Mouse (Mus musculus): Measurements from ENCODE around the gene Gstt4. TPM values are rescaled to one million over a fixed set of nuclear protein-coding genes. Genes with fewer than 3 reads are reported as not detected.

Gene Gstt4
- not detected for polyA plus RNA-seq (2017; shearing (Covaris generic))

DNA sequence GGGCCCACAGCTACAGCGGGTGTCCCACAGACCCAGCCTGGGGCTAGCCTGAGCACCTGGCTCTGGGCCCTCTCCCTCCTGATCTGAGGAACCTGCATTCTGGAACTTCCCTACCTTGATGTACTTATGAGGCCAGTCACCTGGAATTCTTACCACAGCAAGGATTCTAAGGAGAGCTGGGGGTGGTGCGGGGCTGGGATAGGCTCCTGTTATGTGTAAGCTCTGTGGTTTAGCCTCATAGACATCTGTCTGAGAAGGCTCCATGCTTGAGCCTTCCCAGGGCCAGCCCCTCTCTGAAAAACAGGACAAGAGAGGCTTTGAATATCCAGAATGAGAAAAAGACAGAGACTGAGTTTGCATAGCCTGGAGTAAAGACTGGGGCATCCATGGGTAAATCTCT is at the start of gene Gstt4:
Gstt4 (minus strand) TSS at position 101 of the 400 bp plus-strand sequence.

GRCm38 (mm10) chr10:75859786-75860470 is 37.6 kb upstream of the Gstt4 start, which contains the start of gene Mif:
Gene Mif (minus strand): TSS chr10:75860240.

GRCm38 (mm10) chr10:75837248-75837759 is 15.0 kb upstream of the Gstt4 start, which contains the start of gene Gstt2:
Gene Gstt2 (minus strand): TSS chr10:75837424.

DNA sequence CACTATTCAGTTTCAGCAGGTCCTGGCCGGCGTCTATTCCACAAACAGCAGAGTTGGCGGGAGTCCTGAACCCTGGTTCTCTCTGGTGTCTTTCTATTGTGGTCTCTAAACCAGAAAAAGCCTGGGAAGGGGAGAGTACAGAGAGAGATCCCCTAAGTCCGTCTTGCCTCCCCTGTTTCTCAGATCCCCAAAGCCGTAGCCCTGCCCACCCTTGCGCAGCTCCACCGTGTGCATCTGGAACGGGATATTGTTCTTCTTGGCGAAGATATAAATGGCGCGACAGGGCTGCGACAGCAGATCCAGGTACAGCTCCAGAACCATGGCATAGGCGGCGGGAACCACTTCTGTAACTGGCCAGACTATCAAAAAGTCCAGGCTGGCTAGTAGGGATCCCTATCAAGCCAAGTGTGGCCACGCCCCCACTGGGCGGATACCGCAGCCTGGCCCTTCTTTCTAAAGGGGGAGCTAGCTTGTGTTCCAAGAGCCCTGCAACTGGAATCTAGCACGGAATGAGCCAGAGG is 24.1 kb downstream of the Gstt4 start, which contains the start of gene Gstt1:
Gstt1 (minus strand) TSS at position 409 of the 521 bp plus-strand sequence.

DNA sequence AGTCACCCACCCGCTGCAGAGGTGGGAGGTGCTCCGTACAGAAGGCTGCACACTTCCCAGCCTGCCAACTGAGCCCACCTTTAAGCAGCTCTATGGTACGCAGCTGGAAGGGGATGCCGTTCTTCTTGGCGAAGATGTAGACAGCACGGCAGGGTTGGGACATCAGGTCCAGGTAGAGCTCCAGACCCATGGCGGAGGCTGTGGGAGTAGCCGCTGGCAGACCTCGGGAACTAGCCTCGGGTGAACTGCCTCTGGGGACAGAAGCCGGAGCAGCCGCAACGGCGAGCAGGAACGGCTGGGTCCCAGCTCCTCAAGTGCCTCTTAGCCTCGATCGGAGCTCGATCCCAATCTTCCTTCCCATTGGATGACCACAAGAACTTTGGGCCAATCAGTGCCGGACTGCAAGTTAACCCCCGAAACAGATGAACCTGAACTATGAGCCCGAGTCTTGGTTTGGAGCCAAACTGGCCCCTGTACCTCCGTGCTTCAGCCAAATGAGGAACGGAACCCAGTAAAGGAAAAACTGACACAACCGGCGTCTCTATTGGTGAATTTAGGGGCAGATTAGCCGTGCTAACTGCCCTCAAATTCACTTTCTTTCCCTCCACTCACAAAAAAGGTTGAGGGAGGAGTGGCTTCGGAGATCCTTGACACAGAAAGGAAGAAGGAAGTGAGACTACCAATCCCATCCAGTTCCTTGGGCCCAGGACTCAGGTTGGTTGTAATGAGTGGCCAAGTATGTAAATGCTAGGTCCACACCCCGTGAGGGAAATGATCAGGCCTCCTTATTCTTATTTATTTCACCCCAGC is 41.4 kb downstream of the Gstt4 start, which contains the start of the genes Gm20441 and Gstt3:
Gm20441 (minus strand) TSS at position 186 of the 810 bp plus-strand sequence.
Gstt3 (minus strand) TSS at position 646 of the 810 bp plus-strand sequence.

DNA sequence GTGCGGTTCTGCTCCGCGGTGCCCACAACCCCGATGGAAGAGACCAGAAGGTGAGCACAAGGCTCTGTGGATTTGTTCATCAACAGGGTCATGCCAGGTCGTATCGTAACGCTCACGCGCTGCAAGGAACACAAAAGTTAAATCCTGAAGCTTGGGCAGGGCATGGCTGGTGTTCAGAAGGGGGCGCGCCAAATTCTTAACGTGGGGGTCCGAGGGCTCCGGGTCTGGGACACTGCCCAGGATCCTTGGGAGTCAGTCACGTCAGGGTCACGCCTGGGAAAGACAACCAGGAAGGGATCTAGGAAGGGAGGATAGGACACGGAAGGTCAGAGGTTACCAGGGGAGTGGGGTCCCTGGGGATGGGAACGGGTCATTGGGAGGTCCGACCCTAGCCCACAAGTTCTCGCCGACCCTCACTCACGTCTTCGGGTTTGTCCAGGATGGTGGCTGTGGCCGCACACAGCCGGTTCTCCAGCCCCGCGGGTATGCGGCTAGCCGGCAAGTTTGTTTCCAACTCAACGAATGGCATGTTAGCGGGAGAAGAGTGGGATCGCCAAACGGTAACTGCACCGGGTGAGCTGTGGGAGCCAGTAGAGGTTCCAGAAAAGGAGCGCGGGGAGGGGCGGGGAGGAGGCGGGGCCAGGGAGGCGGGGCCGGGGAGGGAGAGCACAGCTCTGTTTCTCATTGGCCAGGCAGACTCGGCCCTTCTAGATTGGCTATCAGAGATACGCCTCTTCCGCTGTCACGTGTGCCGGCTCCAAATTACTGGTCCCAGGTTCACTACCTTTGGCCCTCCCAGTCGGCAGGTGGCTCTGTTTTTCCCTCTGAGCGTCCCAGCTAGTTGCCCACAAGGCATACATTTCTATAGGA is 49.3 kb downstream of the Gstt4 start, which contains the start of gene Ddt:
Ddt (minus strand) TSS at position 620 of the 870 bp plus-strand sequence.

Other genes starting within 250 kb of the Gstt4 start
- 3.8 TPM for gene Ggt5, start 233.2 kb downstream of the Gstt4 start, polyA plus RNA-seq (2017; shearing (Covaris generic))
- 6.2 TPM for gene Susd2, start 178.5 kb downstream of the Gstt4 start, polyA plus RNA-seq (2017; shearing (Covaris generic))
- 45.6 TPM for gene Cabin1, start 58.2 kb downstream of the Gstt4 start, polyA plus RNA-seq (2017; shearing (Covaris generic))
- 40.4 TPM for gene Ddt, start 49.1 kb downstream of the Gstt4 start, polyA plus RNA-seq (2017; shearing (Covaris generic))
- gene Gm20441, start 41.6 kb downstream of the Gstt4 start, polyA plus RNA-seq (2017; shearing (Covaris generic)): not detected
- gene Gstt3, start 41.1 kb downstream of the Gstt4 start, polyA plus RNA-seq (2017; shearing (Covaris generic)): 2.7 TPM
- gene Gstt1, start 24.0 kb downstream of the Gstt4 start, polyA plus RNA-seq (2017; shearing (Covaris generic)): 0.38 TPM
- gene Gstt2, start 14.9 kb upstream of the Gstt4 start, polyA plus RNA-seq (2017; shearing (Covaris generic)): 37.6 TPM
- gene Mif, start 37.7 kb upstream of the Gstt4 start, polyA plus RNA-seq (2017; shearing (Covaris generic)): 511 TPM
- 0.48 TPM for gene Derl3, start 70.9 kb upstream of the Gstt4 start, polyA plus RNA-seq (2017; shearing (Covaris generic))
- gene Smarcb1, start 99.1 kb upstream of the Gstt4 start, polyA plus RNA-seq (2017; shearing (Covaris generic)): 41.5 TPM
- 18.7 TPM for gene Chchd10, start 110.6 kb upstream of the Gstt4 start, polyA plus RNA-seq (2017; shearing (Covaris generic))
- 0.77 TPM for gene Mmp11, start 114.0 kb upstream of the Gstt4 start, polyA plus RNA-seq (2017; shearing (Covaris generic))
- not detected for gene Gm867, start 118.1 kb upstream of the Gstt4 start, polyA plus RNA-seq (2017; shearing (Covaris generic))
- gene Vpreb3, start 120.5 kb upstream of the Gstt4 start, polyA plus RNA-seq (2017; shearing (Covaris generic)): 1.3 TPM
- 0.79 TPM for gene Gm5134, start 132.0 kb upstream of the Gstt4 start, polyA plus RNA-seq (2017; shearing (Covaris generic))
- gene Zfp280b, start 210.1 kb upstream of the Gstt4 start, polyA plus RNA-seq (2017; shearing (Covaris generic)): 32.4 TPM

Data from effector memory CD4-positive, alpha-beta T cell, adult 7 months (primary cell).